Mouse (Mus musculus): ENCODE results near the gene Spsb1. TPM values are rescaled to one million over a fixed set of nuclear protein-coding genes. Genes with fewer than 3 reads are reported as not detected.

Spsb1 gene
- polyA plus RNA-seq (2014; fragmentation: Illumina TruSeq; extraction: RNeasy Lipid Tissue Mini Kit (QIAGEN cat#74804); ENCODE audit: low read depth, low replicate concordance): 30.6 TPM

DNA sequence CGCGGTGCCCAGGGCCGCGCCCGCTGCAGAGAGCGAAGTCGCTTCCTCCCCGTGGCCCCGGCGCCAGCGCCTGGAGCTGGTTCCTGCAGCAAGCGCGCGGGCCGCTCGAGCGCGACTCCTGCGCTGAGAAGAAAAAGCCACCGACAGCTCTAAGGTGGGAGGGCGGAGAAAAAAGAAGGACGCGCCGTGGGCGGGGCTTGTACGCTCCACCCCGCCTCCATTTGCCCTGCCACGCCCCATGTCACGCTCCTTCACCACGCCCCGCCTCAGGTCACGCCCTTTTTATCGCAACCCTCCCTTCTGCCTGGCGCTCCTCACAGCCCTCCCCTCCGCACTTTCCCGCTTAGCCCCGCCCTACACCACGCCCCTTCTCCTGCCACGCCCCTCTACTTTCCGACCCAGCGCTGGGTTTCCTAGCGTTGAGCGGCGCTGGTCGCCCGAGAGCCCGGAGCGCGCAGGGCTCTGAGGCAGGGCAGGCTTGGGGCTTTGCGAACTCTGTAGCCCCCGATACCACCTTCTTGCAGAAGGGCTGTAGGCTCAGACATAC is at the start of gene Spsb1:
Gene Spsb1 (minus strand): TSS at position 151 of the 547 bp plus-strand sequence.

Other genes starting within 250 kb of the Spsb1 start
- 72.0 TPM for gene Tmem201, start 217.0 kb downstream of the Spsb1 start, polyA plus RNA-seq (2014; fragmentation: Illumina TruSeq; extraction: RNeasy Lipid Tissue Mini Kit (QIAGEN cat#74804); ENCODE audit: low read depth, low replicate concordance)
- gene Slc25a33, start 180.8 kb downstream of the Spsb1 start, polyA plus RNA-seq (2014; fragmentation: Illumina TruSeq; extraction: RNeasy Lipid Tissue Mini Kit (QIAGEN cat#74804); ENCODE audit: low read depth, low replicate concordance): 17.3 TPM
- 24.8 TPM for gene H6pd, start 54.0 kb upstream of the Spsb1 start, polyA plus RNA-seq (2014; fragmentation: Illumina TruSeq; extraction: RNeasy Lipid Tissue Mini Kit (QIAGEN cat#74804); ENCODE audit: low read depth, low replicate concordance)
- gene Gpr157, start 132.3 kb upstream of the Spsb1 start, polyA plus RNA-seq (2014; fragmentation: Illumina TruSeq; extraction: RNeasy Lipid Tissue Mini Kit (QIAGEN cat#74804); ENCODE audit: low read depth, low replicate concordance): 27.7 TPM
- gene Slc2a5, start 164.2 kb upstream of the Spsb1 start, polyA plus RNA-seq (2014; fragmentation: Illumina TruSeq; extraction: RNeasy Lipid Tissue Mini Kit (QIAGEN cat#74804); ENCODE audit: low read depth, low replicate concordance): not detected
- gene Slc2a7, start 193.9 kb upstream of the Spsb1 start, polyA plus RNA-seq (2014; fragmentation: Illumina TruSeq; extraction: RNeasy Lipid Tissue Mini Kit (QIAGEN cat#74804); ENCODE audit: low read depth, low replicate concordance): not detected
- not detected for gene Car6, start 246.3 kb upstream of the Spsb1 start, polyA plus RNA-seq (2014; fragmentation: Illumina TruSeq; extraction: RNeasy Lipid Tissue Mini Kit (QIAGEN cat#74804); ENCODE audit: low read depth, low replicate concordance)